8 mouse cellular contexts compared by ENCODE assay signal in the genomic region with DNA sequence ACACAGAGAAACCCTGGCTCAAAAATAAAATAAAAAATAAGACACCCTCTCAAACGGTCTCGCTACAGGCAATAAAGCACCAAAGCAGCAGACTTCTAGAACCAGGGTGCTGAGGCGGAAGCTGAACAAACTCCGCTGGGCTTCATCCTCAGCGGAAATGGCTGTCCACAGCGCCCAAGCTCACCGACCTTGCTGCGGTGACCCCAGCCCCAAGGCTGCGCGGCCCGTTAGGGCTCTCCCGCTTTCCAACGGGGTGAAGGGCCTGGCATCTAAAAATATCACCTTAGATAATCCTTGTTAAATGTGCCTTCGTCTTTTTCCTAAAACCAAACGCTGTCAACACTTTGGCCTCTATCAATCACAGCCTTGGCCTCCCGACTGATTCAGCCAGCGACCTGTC. TPM values are rescaled to one million over a fixed set of nuclear protein-coding genes. Genes with fewer than 3 reads are reported as not detected.
DNase-seq lines count a peak whose midpoint lies in the region; ATAC-seq and TF ChIP-seq lines count a peak whose summit lies in the region.

No protein-coding gene starts in this region.

- WGBS in heart, embryonic 15.5 days: 3% methylated on average over 17 of the region's 17 CpGs
- 4% methylated on average over 17 of the region's 17 CpGs for WGBS in hindbrain, embryonic 11.5 days
- 4% methylated on average over 17 of the region's 17 CpGs for WGBS in liver, embryonic 12.5 days (ENCODE audit: insufficient replicate concordance)
- 3% methylated on average over 17 of the region's 17 CpGs for WGBS in neural tube, embryonic 14.5 days

- peak overlapping the region; percentile 90 for H3K9ac ChIP-seq in heart, embryonic 15.5 days
- peak overlapping the region; percentile 56 for H3K9ac ChIP-seq in ES-Bruce4 (ENCODE audit: low read depth, poor library complexity, severe bottlenecking)
- peak overlapping the region; percentile 86 for H3K9ac ChIP-seq in hindbrain, embryonic 11.5 days (ENCODE audit: low read depth, low read length)
- H3K9ac ChIP-seq in liver, embryonic 12.5 days: peak overlapping the region; percentile 71
- H3K9ac ChIP-seq in neural tube, embryonic 14.5 days (replicated peaks; ENCODE audit: low read depth, low read length): peak overlapping the region; percentile 74

- TF ChIP-seq CTCF in ES-Bruce4 (IDR thresholded peaks at IDR 0.05; ENCODE audit: low read depth, low read length): no peak

- peak overlapping the region; percentile 92 for H3K4me3 ChIP-seq in heart, embryonic 15.5 days
- H3K4me3 ChIP-seq in ES-Bruce4 (ENCODE audit: low read depth, low read length): peak overlapping the region; percentile 97
- H3K4me3 ChIP-seq in brown adipose tissue, adult 24 weeks (ENCODE audit: insufficient read depth, low read depth, low read length): peak overlapping the region; percentile 69
- H3K4me3 ChIP-seq in hindbrain, embryonic 11.5 days (ENCODE audit: low read depth, low read length): peak overlapping the region; percentile 89
- peak overlapping the region; percentile 96 for H3K4me3 ChIP-seq in liver, embryonic 12.5 days
- peak overlapping the region; percentile 71 for H3K4me3 ChIP-seq in neural tube, embryonic 14.5 days (ENCODE audit: low read depth, low read length)

- H3K36me3 ChIP-seq in heart, embryonic 15.5 days: peaks cover 9% of the 10 kb centered on the region; the same call in 1 of the 2 replicates
- H3K36me3 ChIP-seq in ES-Bruce4 (ENCODE audit: control insufficient read depth, insufficient read depth, low read length, poor library complexity, severe bottlenecking): peaks cover 11% of the 10 kb centered on the region
- H3K36me3 ChIP-seq in hindbrain, embryonic 11.5 days (ENCODE audit: control insufficient read depth, insufficient read depth, low read length): no peaks in the 10 kb centered on the region
- H3K36me3 ChIP-seq in liver, embryonic 12.5 days: peaks cover 23% of the 10 kb centered on the region
- H3K36me3 ChIP-seq in neural tube, embryonic 14.5 days (ENCODE audit: control insufficient read depth, insufficient read depth, low read length): peaks cover 12% of the 10 kb centered on the region

- no peaks in the 10 kb centered on the region for H3K9me3 ChIP-seq in heart, embryonic 15.5 days (replicated peaks)
- no peaks in the 10 kb centered on the region for H3K9me3 ChIP-seq in ES-Bruce4 (replicated peaks; ENCODE audit: control insufficient read depth, insufficient read depth, low read length, poor library complexity, severe bottlenecking)
- no peaks in the 10 kb centered on the region for H3K9me3 ChIP-seq in hindbrain, embryonic 11.5 days (ENCODE audit: control insufficient read depth, low read length)
- H3K9me3 ChIP-seq in liver, embryonic 12.5 days (replicated peaks): no peaks in the 10 kb centered on the region
- no peaks in the 10 kb centered on the region for H3K9me3 ChIP-seq in neural tube, embryonic 14.5 days (ENCODE audit: control insufficient read depth, low read length)

- DNase-seq in heart, adult 8-10 months (ENCODE audit: low spot score): no peak
- no peak for DNase-seq in hindbrain, embryonic 11.5 days (ENCODE audit: low spot score)
- no peak for DNase-seq in retina, embryonic 14.5 days (ENCODE audit: low spot score)

- no peak for TF ChIP-seq POLR2A in ES-Bruce4 (IDR thresholded peaks at IDR 0.05; ENCODE audit: insufficient read depth, low read length)

- peak overlapping the region; percentile 95 for H3K27ac ChIP-seq in heart, embryonic 15.5 days
- H3K27ac ChIP-seq in ES-Bruce4 (ENCODE audit: insufficient read depth, low read length): peak overlapping the region; percentile 50
- H3K27ac ChIP-seq in brown adipose tissue, adult 24 weeks (replicated peaks; ENCODE audit: low read depth, low read length): peak overlapping the region; percentile 96
- H3K27ac ChIP-seq in hindbrain, embryonic 11.5 days (ENCODE audit: low read depth, low read length): peak overlapping the region; percentile 43
- H3K27ac ChIP-seq in liver, embryonic 12.5 days: peak overlapping the region; percentile 73
- H3K27ac ChIP-seq in neural tube, embryonic 14.5 days (ENCODE audit: low read depth, low read length): peak overlapping the region; percentile 90

- no peaks in the 10 kb centered on the region for H3K27me3 ChIP-seq in heart, embryonic 15.5 days
- H3K27me3 ChIP-seq in ES-Bruce4 (ENCODE audit: control insufficient read depth, insufficient read depth, low read length, poor library complexity, severe bottlenecking): no peaks in the 10 kb centered on the region
- no peaks in the 10 kb centered on the region for H3K27me3 ChIP-seq in hindbrain, embryonic 11.5 days (ENCODE audit: control insufficient read depth, insufficient read depth, low read length)
- H3K27me3 ChIP-seq in liver, embryonic 12.5 days (replicated peaks): no peaks in the 10 kb centered on the region
- no peaks in the 10 kb centered on the region for H3K27me3 ChIP-seq in neural tube, embryonic 14.5 days (ENCODE audit: control insufficient read depth, insufficient read depth, low read length)

- peak overlapping the region; percentile 69 for H3K4me2 ChIP-seq in heart, embryonic 15.5 days
- peak overlapping the region; percentile 67 for H3K4me2 ChIP-seq in hindbrain, embryonic 11.5 days (replicated peaks; ENCODE audit: low read depth, low read length)
- peak overlapping the region; percentile 91 for H3K4me2 ChIP-seq in liver, embryonic 12.5 days
- H3K4me2 ChIP-seq in neural tube, embryonic 14.5 days (ENCODE audit: low read depth, low read length): peak overlapping the region; percentile 72

- peak; percentile 38 for ATAC-seq in heart, embryonic 15.5 days (replicated peaks; ENCODE audit: insufficient number of reproducible peaks, insufficient read depth, low FRiP score, low read depth)
- peak; percentile 59 for ATAC-seq in hindbrain, embryonic 11.5 days (ENCODE audit: low FRiP score)
- no peak for ATAC-seq in liver, embryonic 12.5 days
- ATAC-seq in neural tube, embryonic 14.5 days (ENCODE audit: low read depth): peak; percentile 50

- peaks cover 24% of the 10 kb centered on the region for H3K4me1 ChIP-seq in heart, embryonic 15.5 days (replicated peaks)
- no peaks in the 10 kb centered on the region for H3K4me1 ChIP-seq in ES-Bruce4 (ENCODE audit: control insufficient read depth, insufficient read depth, low read length)
- H3K4me1 ChIP-seq in brown adipose tissue, adult 24 weeks (ENCODE audit: control insufficient read depth, insufficient read depth, insufficient read length, low read length): no peaks in the 10 kb centered on the region
- 0 out of 2 replicates have a peak, but pooled peaks cover 2% of the 10 kb centered on the region for H3K4me1 ChIP-seq in hindbrain, embryonic 11.5 days (replicated peaks; ENCODE audit: control insufficient read depth, insufficient read depth, low read length)
- H3K4me1 ChIP-seq in liver, embryonic 12.5 days: peaks cover 29% of the 10 kb centered on the region
- peaks cover 14% of the 10 kb centered on the region; the same call in 1 of the 2 replicates for H3K4me1 ChIP-seq in neural tube, embryonic 14.5 days (ENCODE audit: control insufficient read depth, insufficient read depth, low read length)

- no peak for TF ChIP-seq EP300 in ES-Bruce4 (IDR thresholded peaks at IDR 0.05; ENCODE audit: insufficient read depth, low read depth, low read length)

RNA-seq across cellular contexts. Expression of a gene that starts 0.6 kb away (rescaled TPM):
- 17.2 and 17.3 TPM in 2 replicates for polyA plus RNA-seq in heart, embryonic 15.5 days (2015; fragmentation: Nextera tagmentation; extraction: Ambion mirVana)
- total RNA-seq in heart, adult 8-10 months (2022): 10 to 100 TPM; 27.2 to 29.2 (median 28.2) TPM
- 42.2 and 42.6 TPM in 2 replicates for polyA plus RNA-seq in ES-Bruce4 (2011; ENCODE audit: insufficient read depth, insufficient read length, low read depth, missing spikeins)
- 16.6 and 20.5 TPM in 2 replicates for polyA plus RNA-seq in brown adipose tissue, adult 24 weeks (2012; ENCODE audit: insufficient read depth, insufficient read length, missing spikeins)
- 26.5 and 29.2 TPM in 2 replicates for polyA plus RNA-seq in hindbrain, embryonic 11.5 days (2014; fragmentation: Nextera tagmentation; extraction: Ambion mirVana)
- polyA plus RNA-seq in liver, embryonic 12.5 days (2016; fragmentation: Nextera tagmentation; extraction: Ambion mirVana): 10.7 and 11.1 TPM in 2 replicates
- polyA plus RNA-seq in neural tube, embryonic 14.5 days (2014; fragmentation: Nextera tagmentation; extraction: Ambion mirVana): 18.3 and 20.9 TPM in 2 replicates

RNA-seq across cellular contexts. Expression of a gene that starts 25.2 kb away (rescaled TPM):
- polyA plus RNA-seq in heart, embryonic 15.5 days (2015; fragmentation: Nextera tagmentation; extraction: Ambion mirVana): 0.05 and 0.28 TPM in 2 replicates
- not detected for total RNA-seq in heart, adult 8-10 months (2022)
- not detected in 2 replicates for polyA plus RNA-seq in ES-Bruce4 (2011; ENCODE audit: insufficient read depth, insufficient read length, low read depth, missing spikeins)
- not detected in 2 replicates for polyA plus RNA-seq in brown adipose tissue, adult 24 weeks (2012; ENCODE audit: insufficient read depth, insufficient read length, missing spikeins)
- 0.15 TPM in 1 of 2 replicates, not detected in the other for polyA plus RNA-seq in hindbrain, embryonic 11.5 days (2014; fragmentation: Nextera tagmentation; extraction: Ambion mirVana)
- polyA plus RNA-seq in liver, embryonic 12.5 days (2016; fragmentation: Nextera tagmentation; extraction: Ambion mirVana): not detected in 2 replicates
- polyA plus RNA-seq in neural tube, embryonic 14.5 days (2014; fragmentation: Nextera tagmentation; extraction: Ambion mirVana): 0.12 and 0.28 TPM in 2 replicates

RNA-seq across cellular contexts. Expression of a gene that starts 36.7 kb away (rescaled TPM):
- polyA plus RNA-seq in heart, embryonic 15.5 days (2015; fragmentation: Nextera tagmentation; extraction: Ambion mirVana): not detected in 2 replicates
- not detected for total RNA-seq in heart, adult 8-10 months (2022)
- not detected in 2 replicates for polyA plus RNA-seq in ES-Bruce4 (2011; ENCODE audit: insufficient read depth, insufficient read length, low read depth, missing spikeins)
- polyA plus RNA-seq in brown adipose tissue, adult 24 weeks (2012; ENCODE audit: insufficient read depth, insufficient read length, missing spikeins): not detected in 2 replicates
- not detected in 2 replicates for polyA plus RNA-seq in hindbrain, embryonic 11.5 days (2014; fragmentation: Nextera tagmentation; extraction: Ambion mirVana)
- not detected in 2 replicates for polyA plus RNA-seq in liver, embryonic 12.5 days (2016; fragmentation: Nextera tagmentation; extraction: Ambion mirVana)
- polyA plus RNA-seq in neural tube, embryonic 14.5 days (2014; fragmentation: Nextera tagmentation; extraction: Ambion mirVana): not detected in 2 replicates

RNA-seq across cellular contexts. Expression of a gene that starts 50.7 kb away (rescaled TPM):
- polyA plus RNA-seq in heart, embryonic 15.5 days (2015; fragmentation: Nextera tagmentation; extraction: Ambion mirVana): not detected in 2 replicates
- not detected for total RNA-seq in heart, adult 8-10 months (2022)
- polyA plus RNA-seq in ES-Bruce4 (2011; ENCODE audit: insufficient read depth, insufficient read length, low read depth, missing spikeins): not detected in 2 replicates
- not detected in 2 replicates for polyA plus RNA-seq in brown adipose tissue, adult 24 weeks (2012; ENCODE audit: insufficient read depth, insufficient read length, missing spikeins)
- not detected in 2 replicates for polyA plus RNA-seq in hindbrain, embryonic 11.5 days (2014; fragmentation: Nextera tagmentation; extraction: Ambion mirVana)
- polyA plus RNA-seq in liver, embryonic 12.5 days (2016; fragmentation: Nextera tagmentation; extraction: Ambion mirVana): not detected in 2 replicates
- not detected in 2 replicates for polyA plus RNA-seq in neural tube, embryonic 14.5 days (2014; fragmentation: Nextera tagmentation; extraction: Ambion mirVana)

RNA-seq across cellular contexts. Expression of a gene that starts 54.1 kb away (rescaled TPM):
- polyA plus RNA-seq in heart, embryonic 15.5 days (2015; fragmentation: Nextera tagmentation; extraction: Ambion mirVana): 4.3 and 4.4 TPM in 2 replicates
- total RNA-seq in heart, adult 8-10 months (2022): 100 to 1,000 TPM in 1 of 4 experiments, 10 to 100 TPM in 3; 90.7 to 106 (median 95.9) TPM
- polyA plus RNA-seq in ES-Bruce4 (2011; ENCODE audit: insufficient read depth, insufficient read length, low read depth, missing spikeins): 28.3 and 31.5 TPM in 2 replicates
- polyA plus RNA-seq in brown adipose tissue, adult 24 weeks (2012; ENCODE audit: insufficient read depth, insufficient read length, missing spikeins): 25.1 and 31.0 TPM in 2 replicates
- polyA plus RNA-seq in hindbrain, embryonic 11.5 days (2014; fragmentation: Nextera tagmentation; extraction: Ambion mirVana): 7.5 and 8.3 TPM in 2 replicates
- polyA plus RNA-seq in liver, embryonic 12.5 days (2016; fragmentation: Nextera tagmentation; extraction: Ambion mirVana): 2.8 and 3.0 TPM in 2 replicates
- polyA plus RNA-seq in neural tube, embryonic 14.5 days (2014; fragmentation: Nextera tagmentation; extraction: Ambion mirVana): 7.6 and 7.7 TPM in 2 replicates

Comparison
In these comparisons a context has a peak if more than half of its experiments do, and no peak if none do; other contexts are left out.
1. H3K27ac ChIP-seq: peak in every context shown above with its lines; median percentile 96 in brown adipose tissue, adult 24 weeks; 95 in heart, embryonic 15.5 days; 90 in neural tube, embryonic 14.5 days; 73 in liver, embryonic 12.5 days; 50 in ES-Bruce4; 43 in hindbrain, embryonic 11.5 days.